12 mouse cellular contexts compared by ENCODE assay signal in the genomic region with DNA sequence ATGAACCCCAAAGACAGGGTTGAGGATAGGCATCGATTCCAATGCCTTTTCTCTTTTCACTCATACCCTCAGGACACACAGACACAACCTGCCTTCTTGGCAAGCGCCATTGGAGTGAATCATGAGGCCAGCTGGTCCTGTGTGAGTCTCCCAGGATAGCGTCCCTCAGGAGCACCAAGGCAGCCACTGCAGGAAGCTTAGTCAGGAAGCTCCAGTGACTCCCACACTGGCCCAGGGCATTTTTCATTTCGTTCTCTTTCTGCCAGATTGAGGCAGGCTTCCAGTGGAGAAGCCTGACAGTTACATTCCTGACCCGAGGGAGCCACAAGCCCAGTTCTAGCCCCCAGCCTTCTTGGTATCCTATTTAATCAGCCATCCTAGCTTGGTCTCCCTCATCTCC.
DNase-seq lines count a peak whose midpoint lies in the region; ATAC-seq lines count a peak whose summit lies in the region.
"Had no signal": no experiment of that assay in that cellular context is flagged by ENCODE, and none has a peak within 500 bp of the region (broad histone marks: within the 10 kb centered on the region; RNA-seq: fewer than 3 reads in every experiment).

No protein-coding gene starts in this region.

- no peak overlapping the region for H3K9ac ChIP-seq in kidney, embryonic 14.5 days (ENCODE audit: low read depth, low read length)
- no peak overlapping the region for H3K9ac ChIP-seq in intestine, embryonic 15.5 days

- peak; percentile 20 to 47 for DNase-seq in cerebellum, postnatal 10 days
- DNase-seq in cerebellum, adult 18-20 months: no peak
- peak; percentile 2 for DNase-seq in kidney, adult 9 months
- DNase-seq in 3T3-L1 (ENCODE audit: low read depth, low spot score): peak; percentile 31
- peak; percentile 67 for DNase-seq in brain, adult 2 months (ENCODE audit: low read depth, low spot score)
- DNase-seq in layer of hippocampus, postnatal 14 days (ENCODE audit: low spot score in 2 of 2): no peak
- DNase-seq: cerebellum, adult 8-10 months; lung, postnatal 10 days had no signal

- ATAC-seq in kidney, embryonic 14.5 days (ENCODE audit: low FRiP score, low TSS enrichment): no peak
- ATAC-seq in intestine, embryonic 15.5 days: no peak

- H3K27ac ChIP-seq in kidney, embryonic 14.5 days (ENCODE audit: low read depth, low read length): no peak overlapping the region
- no peak overlapping the region for H3K27ac ChIP-seq in intestine, embryonic 15.5 days

- H3K4me3 ChIP-seq in kidney, embryonic 14.5 days (ENCODE audit: low read length): no peak overlapping the region
- H3K4me3 ChIP-seq in intestine, embryonic 15.5 days (replicated peaks): no peak overlapping the region

- H3K36me3 ChIP-seq in kidney, embryonic 14.5 days (ENCODE audit: control insufficient read depth, insufficient read depth, low read length): no peaks in the 10 kb centered on the region
- no peaks in the 10 kb centered on the region for H3K36me3 ChIP-seq in intestine, embryonic 15.5 days

- no peaks in the 10 kb centered on the region for H3K9me3 ChIP-seq in kidney, embryonic 14.5 days (ENCODE audit: control insufficient read depth, low read length)
- no peaks in the 10 kb centered on the region for H3K9me3 ChIP-seq in intestine, embryonic 15.5 days

- H3K4me1 ChIP-seq in kidney, embryonic 14.5 days (ENCODE audit: control insufficient read depth, insufficient read depth, low read length): peaks cover 6% of the 10 kb centered on the region; the same call in 1 of the 2 replicates
- no peaks in the 10 kb centered on the region for H3K4me1 ChIP-seq in intestine, embryonic 15.5 days (replicated peaks)

- no peaks in the 10 kb centered on the region for H3K27me3 ChIP-seq in kidney, embryonic 14.5 days (ENCODE audit: control insufficient read depth, insufficient read depth, low read length)
- no peaks in the 10 kb centered on the region for H3K27me3 ChIP-seq in intestine, embryonic 15.5 days (replicated peaks)

- WGBS in kidney, embryonic 14.5 days: 31% methylated on average over 5 of the region's 5 CpGs
- WGBS in intestine, embryonic 15.5 days: 56% methylated on average over 5 of the region's 5 CpGs

- H3K4me2 ChIP-seq in kidney, embryonic 14.5 days (replicated peaks; ENCODE audit: low read depth, low read length): no peak overlapping the region
- no peak overlapping the region for H3K4me2 ChIP-seq in intestine, embryonic 15.5 days (replicated peaks)
- H3K4me2 ChIP-seq: liver, embryonic 11.5 days; midbrain, embryonic 11.5 days had no signal

Comparison
In these comparisons a context has a peak if more than half of its experiments do, and no peak if none do; other contexts are left out.
1. DNase-seq: peak in cerebellum, postnatal 10 days (2 of 2), kidney, adult 9 months (single experiment), 3T3-L1 (single experiment) and brain, adult 2 months (single experiment); none in cerebellum, adult 18-20 months (0 of 2) and layer of hippocampus, postnatal 14 days (0 of 2).